Mouse (Mus musculus): Measurements from ENCODE around the gene Nr2c2ap. TPM values are rescaled to one million over a fixed set of nuclear protein-coding genes. Genes with fewer than 3 reads are reported as not detected.

Nr2c2ap gene
- polyA plus RNA-seq, 1 experiment from 2014 or later = 35.4 TPM

- Histone ChIP-seq H3K27me3 (replicated peaks; ENCODE audit: control insufficient read depth, insufficient read depth, low read length) (peaks cover 9% of the 10 kb centered on the region), H3K4me1 (replicated peaks; ENCODE audit: control insufficient read depth, insufficient read depth, low read length) (peaks cover 42% of the 10 kb centered on the region)
These were observed 39.0 kb downstream of the Nr2c2ap start for GRCm38 (mm10) chr8:70170116-70170515.

GRCm38 (mm10) chr8:70170748-70171147 is 39.6 kb downstream of the Nr2c2ap start:
- 67% methylated on average over 3 of the region's 3 CpGs for WGBS
- Histone ChIP-seq H3K4me2 (no peak overlapping the region), H3K4me1 (replicated peaks; ENCODE audit: control insufficient read depth, insufficient read depth, low read length) (peaks cover 37% of the 10 kb centered on the region), H3K27me3 (replicated peaks; ENCODE audit: control insufficient read depth, insufficient read depth, low read length) (peaks cover 3% of the 10 kb centered on the region), H3K36me3 (ENCODE audit: control insufficient read depth, insufficient read depth, low read length) (no peaks in the 10 kb centered on the region), H3K9me3 (ENCODE audit: control insufficient read depth, low read length) (no peaks in the 10 kb centered on the region), H3K4me3 (ENCODE audit: low read depth, low read length) (no peak overlapping the region), H3K27ac (ENCODE audit: low read depth, low read length) (no peak overlapping the region), H3K9ac (ENCODE audit: low read depth, low read length) (no peak overlapping the region)
- DNase-seq (ENCODE audit: low spot score) (no peak), ATAC-seq (replicated peaks; ENCODE audit: low FRiP score) (no peak)

More at GRCm38 (mm10) chr8:70170116-70170515, 39.0 kb downstream of the Nr2c2ap start:
- no peak overlapping the region for H3K4me3 ChIP-seq (ENCODE audit: low read depth, low read length)
- no peak overlapping the region for H3K27ac ChIP-seq (ENCODE audit: low read depth, low read length)
- no peak for DNase-seq (ENCODE audit: low spot score)
- 54% methylated on average over 3 of the region's 3 CpGs for WGBS
- no peaks in the 10 kb centered on the region for H3K9me3 ChIP-seq (ENCODE audit: control insufficient read depth, low read length)
- no peaks in the 10 kb centered on the region for H3K36me3 ChIP-seq (ENCODE audit: control insufficient read depth, insufficient read depth, low read length)
- H3K9ac ChIP-seq (ENCODE audit: low read depth, low read length) = no peak overlapping the region
- H3K4me2 ChIP-seq = no peak overlapping the region
- no peak for ATAC-seq (replicated peaks; ENCODE audit: low FRiP score)

GRCm38 (mm10) chr8:70171240-70171639 is 40.1 kb downstream of the Nr2c2ap start:
- peaks cover 34% of the 10 kb centered on the region for H3K4me1 ChIP-seq (replicated peaks; ENCODE audit: control insufficient read depth, insufficient read depth, low read length)
- no peaks in the 10 kb centered on the region; the same call in 1 of the 2 replicates for H3K27me3 ChIP-seq (replicated peaks; ENCODE audit: control insufficient read depth, insufficient read depth, low read length)
- 71% methylated on average over 7 of the region's 7 CpGs for WGBS
- no peaks in the 10 kb centered on the region for H3K36me3 ChIP-seq (ENCODE audit: control insufficient read depth, insufficient read depth, low read length)
- no peak overlapping the region for H3K4me3 ChIP-seq (ENCODE audit: low read depth, low read length)
- peak overlapping the region; percentile 84 for H3K9ac ChIP-seq (ENCODE audit: low read depth, low read length)
- H3K9me3 ChIP-seq (ENCODE audit: control insufficient read depth, low read length) = no peaks in the 10 kb centered on the region
- peak overlapping the region; percentile 75 for H3K4me2 ChIP-seq
- DNase-seq (ENCODE audit: low spot score) (no peak), ATAC-seq (replicated peaks; ENCODE audit: low FRiP score) (0 out of 2 replicates have a peak, but pooled peaks have one; percentile 33)
- H3K27ac ChIP-seq (ENCODE audit: low read depth, low read length) = peak overlapping the region; percentile 73; the same call in 1 of the 2 replicates

GRCm38 (mm10) chr8:70172043-70172681 is 41.0 kb downstream of the Nr2c2ap start, which contains the start of gene Tmem161a:
Tmem161a (plus strand) TSS chr8:70172356.
- Histone ChIP-seq H3K9me3 (ENCODE audit: control insufficient read depth, low read length) (no peaks in the 10 kb centered on the region), H3K27me3 (replicated peaks; ENCODE audit: control insufficient read depth, insufficient read depth, low read length) (no peaks in the 10 kb centered on the region), H3K36me3 (ENCODE audit: control insufficient read depth, insufficient read depth, low read length) (no peaks in the 10 kb centered on the region), H3K4me3 (ENCODE audit: low read depth, low read length) (peak within 1 kb of the TSS; percentile 79), H3K4me2 (peak within 1 kb of the TSS; percentile 75), H3K4me1 (replicated peaks; ENCODE audit: control insufficient read depth, insufficient read depth, low read length) (peaks cover 27% of the 10 kb centered on the region), H3K9ac (ENCODE audit: low read depth, low read length) (peak within 1 kb of the TSS; percentile 84), H3K27ac (ENCODE audit: low read depth, low read length) (peak within 1 kb of the TSS; percentile 73)
- DNase-seq (ENCODE audit: low spot score) (peak; percentile 87), ATAC-seq (replicated peaks; ENCODE audit: low FRiP score) (peak; percentile 91)
- 3% methylated on average over 27 of the region's 27 CpGs for WGBS

- Histone ChIP-seq H3K27me3 (replicated peaks; ENCODE audit: control insufficient read depth, insufficient read depth, low read length) (no peaks in the 10 kb centered on the region), H3K4me1 (replicated peaks; ENCODE audit: control insufficient read depth, insufficient read depth, low read length) (peaks cover 27% of the 10 kb centered on the region), H3K36me3 (ENCODE audit: control insufficient read depth, insufficient read depth, low read length) (0 out of 2 replicates have a peak, but pooled peaks cover 3% of the 10 kb centered on the region), H3K9ac (ENCODE audit: low read depth, low read length) (peak overlapping the region; percentile 18; the same call in 1 of the 2 replicates), H3K9me3 (ENCODE audit: control insufficient read depth, low read length) (no peaks in the 10 kb centered on the region), H3K4me3 (ENCODE audit: low read depth, low read length) (no peak overlapping the region; the same call in 1 of the 2 replicates), H3K27ac (ENCODE audit: low read depth, low read length) (no peak overlapping the region), H3K4me2 (peak overlapping the region; percentile 75)
- 48% methylated on average over 5 of the region's 5 CpGs for WGBS
- ATAC-seq (replicated peaks; ENCODE audit: low FRiP score) (no peak; the same call in 1 of the 2 replicates), DNase-seq (ENCODE audit: low spot score) (no peak)
These were observed 42.2 kb downstream of the Nr2c2ap start for GRCm38 (mm10) chr8:70173320-70173719.

- Histone ChIP-seq H3K4me2 (peak overlapping the region; percentile 75), H3K36me3 (ENCODE audit: control insufficient read depth, insufficient read depth, low read length) (0 out of 2 replicates have a peak, but pooled peaks cover 3% of the 10 kb centered on the region), H3K4me3 (ENCODE audit: low read depth, low read length) (no peak overlapping the region), H3K9ac (ENCODE audit: low read depth, low read length) (no peak overlapping the region), H3K27me3 (replicated peaks; ENCODE audit: control insufficient read depth, insufficient read depth, low read length) (no peaks in the 10 kb centered on the region), H3K27ac (ENCODE audit: low read depth, low read length) (no peak overlapping the region; the same call in 1 of the 2 replicates), H3K9me3 (ENCODE audit: control insufficient read depth, low read length) (no peaks in the 10 kb centered on the region), H3K4me1 (replicated peaks; ENCODE audit: control insufficient read depth, insufficient read depth, low read length) (peaks cover 27% of the 10 kb centered on the region)
- WGBS = 83% methylated on average over 7 of the region's 7 CpGs
- DNase-seq (ENCODE audit: low spot score) (no peak), ATAC-seq (replicated peaks; ENCODE audit: low FRiP score) (no peak)
These were observed 42.9 kb downstream of the Nr2c2ap start for GRCm38 (mm10) chr8:70174079-70174478.

GRCm38 (mm10) chr8:70178231-70178630 is 47.1 kb downstream of the Nr2c2ap start:
- no peak overlapping the region for H3K27ac ChIP-seq (ENCODE audit: low read depth, low read length)
- H3K4me2 ChIP-seq = no peak overlapping the region
- DNase-seq (ENCODE audit: low spot score) = no peak
- no peaks in the 10 kb centered on the region for H3K27me3 ChIP-seq (replicated peaks; ENCODE audit: control insufficient read depth, insufficient read depth, low read length)
- H3K4me3 ChIP-seq (ENCODE audit: low read depth, low read length) = no peak overlapping the region
- no peaks in the 10 kb centered on the region for H3K9me3 ChIP-seq (ENCODE audit: control insufficient read depth, low read length)
- H3K4me1 ChIP-seq (replicated peaks; ENCODE audit: control insufficient read depth, insufficient read depth, low read length) = peaks cover 27% of the 10 kb centered on the region
- no peak for ATAC-seq (replicated peaks; ENCODE audit: low FRiP score)
- H3K36me3 ChIP-seq (ENCODE audit: control insufficient read depth, insufficient read depth, low read length) = peaks cover 20% of the 10 kb centered on the region
- H3K9ac ChIP-seq (ENCODE audit: low read depth, low read length) = no peak overlapping the region
- WGBS = 91% methylated on average over 2 of the region's 2 CpGs

GRCm38 (mm10) chr8:70179082-70179481 is 47.9 kb downstream of the Nr2c2ap start:
- H3K4me3 ChIP-seq (ENCODE audit: low read depth, low read length) = no peak overlapping the region
- DNase-seq (ENCODE audit: low spot score) = no peak
- H3K36me3 ChIP-seq (ENCODE audit: control insufficient read depth, insufficient read depth, low read length) = peaks cover 20% of the 10 kb centered on the region
- H3K27ac ChIP-seq (ENCODE audit: low read depth, low read length) = no peak overlapping the region
- 94% methylated on average over 4 of the region's 4 CpGs for WGBS
- H3K27me3 ChIP-seq (replicated peaks; ENCODE audit: control insufficient read depth, insufficient read depth, low read length) = no peaks in the 10 kb centered on the region
- H3K4me2 ChIP-seq = no peak overlapping the region
- no peak overlapping the region for H3K9ac ChIP-seq (ENCODE audit: low read depth, low read length)
- peaks cover 19% of the 10 kb centered on the region for H3K4me1 ChIP-seq (replicated peaks; ENCODE audit: control insufficient read depth, insufficient read depth, low read length)
- no peak for ATAC-seq (replicated peaks; ENCODE audit: low FRiP score)
- H3K9me3 ChIP-seq (ENCODE audit: control insufficient read depth, low read length) = no peaks in the 10 kb centered on the region

Data from liver, embryonic 11.5 days (tissue).